Mouse (Mus musculus) myocyte (in vitro differentiated cells): ENCODE data around the gene Kat8. TPM values are rescaled to one million over a fixed set of nuclear protein-coding genes. Genes with fewer than 3 reads are reported as not detected.

Experiments used
- H3K27me3 ChIP-seq: one replicate; pipeline ENCODE4 v1.6.1; 2011; ENCODE audit not compliant: control insufficient read depth, insufficient read depth, insufficient read length
- H3K36me3 ChIP-seq: one replicate; pipeline ENCODE4 v1.6.1; 2011; ENCODE audit not compliant: control insufficient read depth, insufficient read depth
- H3K4me2 ChIP-seq: one replicate; pipeline ENCODE4 v1.6.1; 2011; ENCODE audit warnings: low read depth, control low read depth
- H3K4me3 ChIP-seq: one replicate; pipeline ENCODE4 v1.5.1; 2011; ENCODE audit warnings: mild to moderate bottlenecking, control low read depth, moderate library complexity
- H3K79me2 ChIP-seq: one replicate; pipeline ENCODE4 v1.6.1; 2011; ENCODE audit not compliant: control insufficient read depth, insufficient read depth
- H3ac ChIP-seq: one replicate; pipeline ENCODE4 v1.6.1; 2011; ENCODE audit not compliant: control insufficient read depth, insufficient read length
- CEBPB ChIP-seq: IDR thresholded peaks from 2 replicates; pipeline ENCODE4 v1.6.1; 2011; ENCODE audit warnings: mild to moderate bottlenecking, moderate library complexity; ENCODE audit not compliant: poor library complexity, insufficient read depth, severe bottlenecking
- E2F4 ChIP-seq: IDR thresholded peaks from one replicate; pipeline ENCODE4 v1.6.1; 2011; ENCODE audit warnings: mild to moderate bottlenecking, control low read depth, moderate library complexity; ENCODE audit not compliant: insufficient read depth
- MAX ChIP-seq: IDR thresholded peaks from one replicate; pipeline ENCODE4 v1.6.1; 2011; ENCODE audit warnings: low read depth, mild to moderate bottlenecking, control low read depth
- MYOD1 ChIP-seq, 3 experiments: IDR thresholded peaks; one replicate each; pipeline ENCODE4 v1.6.1; 2011; ENCODE audit warnings: control low read depth in 2 of 3, low read depth in 2 of 3, mild to moderate bottlenecking in 2 of 3, moderate library complexity in 1 of 3; ENCODE audit not compliant: insufficient read length in 2 of 3, control insufficient read depth in 1 of 3
- MYOG ChIP-seq, 3 experiments: IDR thresholded peaks; one replicate each; pipeline ENCODE4 v1.6.1; 2011; ENCODE audit warnings: control low read depth in 2 of 3, low read depth in 2 of 3, mild to moderate bottlenecking in 2 of 3; ENCODE audit not compliant: insufficient read length in 2 of 3, control insufficient read depth in 1 of 3, insufficient read depth in 1 of 3
- POLR2A ChIP-seq: IDR thresholded peaks from one replicate; pipeline ENCODE4 v1.6.1; 2011; ENCODE audit warnings: low read depth, mild to moderate bottlenecking, control low read depth, moderate library complexity; ENCODE audit not compliant: insufficient read length
- POLR2AphosphoS2 ChIP-seq: IDR thresholded peaks from one replicate; pipeline ENCODE4 v1.6.1; 2011; ENCODE audit warnings: low read depth, control low read depth; ENCODE audit not compliant: insufficient read length
- REST ChIP-seq: IDR thresholded peaks from one replicate; pipeline ENCODE4 v1.6.1; 2011; ENCODE audit warnings: mild to moderate bottlenecking, control low read depth, moderate library complexity; ENCODE audit not compliant: insufficient read depth, insufficient read length
- SRF ChIP-seq: IDR thresholded peaks from one replicate; pipeline ENCODE4 v1.6.1; 2011; ENCODE audit warnings: low read depth; ENCODE audit not compliant: control insufficient read depth, insufficient read length
- TCF12 ChIP-seq: IDR thresholded peaks from one replicate; pipeline ENCODE4 v1.6.1; 2011; ENCODE audit warnings: mild to moderate bottlenecking, control low read depth; ENCODE audit not compliant: poor library complexity, insufficient read depth, severe bottlenecking
- TCF3 ChIP-seq: IDR thresholded peaks from one replicate; pipeline ENCODE4 v1.6.1; 2011; ENCODE audit warnings: low read depth, control low read depth; ENCODE audit not compliant: insufficient read length
- USF1 ChIP-seq: IDR thresholded peaks from one replicate; pipeline ENCODE4 v1.6.1; 2011; ENCODE audit warnings: low read depth, mild to moderate bottlenecking, control low read depth, moderate library complexity
- polyA plus RNA-seq: library from polyadenylated mRNA; unstranded; fragments of >200 nt; fragmentation: generic; extraction: Trizol; gene quantifications from one replicate; pipeline ENCODE4 v1.2.1, GENCODE M21; 2012; ENCODE audit warnings: missing spikeins

Gene Kat8
- polyA plus RNA-seq, 1 experiment, result 26.4 TPM

- no peaks in the 10 kb centered on the region for H3K36me3 ChIP-seq
- no peaks in the 10 kb centered on the region for H3K79me2 ChIP-seq
- H3K4me2 ChIP-seq, result peak within 1 kb of the TSS; percentile 34
- no peak within 1 kb of the TSS for H3K4me3 ChIP-seq
- no peak within 1 kb of the TSS for H3ac ChIP-seq
- H3K27me3 ChIP-seq, result peaks cover 24% of the 10 kb centered on the region
- peak in 1 of 3 experiments; percentile 62 for TF ChIP-seq MYOG (IDR thresholded peaks at IDR 0.05; ENCODE audit: control insufficient read depth in 1 of 3, insufficient read depth in 1 of 3, insufficient read length in 2 of 3, low read depth in 2 of 3)
- TF ChIP-seq SRF, result no peak
Observed at GRCm38 (mm10) chr7:127946470-127947023, 34.2 kb downstream of the Kat8 start, which contains the start of gene Prss36. Gene Prss36, minus strand, starts transcription at chr7:127946725.

GRCm38 (mm10) chr7:127952864-127953581 lies 40.7 kb downstream of the Kat8 start:
- no peak for TF ChIP-seq SRF
- no peak for TF ChIP-seq POLR2AphosphoS2
- no peak for TF ChIP-seq TCF3
- TF ChIP-seq MAX, result no peak
- H3K36me3 ChIP-seq, result no peaks in the 10 kb centered on the region
- H3K79me2 ChIP-seq, result no peaks in the 10 kb centered on the region

GRCm38 (mm10) chr7:127959364-127959763 lies 47.0 kb downstream of the Kat8 start:
- H3K4me2 ChIP-seq, result no peak overlapping the region
- H3ac ChIP-seq, result no peak overlapping the region
- H3K27me3 ChIP-seq, result no peaks in the 10 kb centered on the region
- no peaks in the 10 kb centered on the region for H3K36me3 ChIP-seq
- H3K4me3 ChIP-seq, result no peak overlapping the region
- TF ChIP-seq MAX, result no peak
- TF ChIP-seq REST, result no peak
- TF ChIP-seq POLR2A, result no peak
- TF ChIP-seq USF1, result no peak
- TF ChIP-seq POLR2AphosphoS2, result no peak
- TF ChIP-seq MYOG (IDR thresholded peaks at IDR 0.05; ENCODE audit: control insufficient read depth in 1 of 3, insufficient read depth in 1 of 3, insufficient read length in 2 of 3, low read depth in 2 of 3), result no peak
- TF ChIP-seq CEBPB, result no peak
- TF ChIP-seq MYOD1 (IDR thresholded peaks at IDR 0.05; ENCODE audit: control insufficient read depth in 1 of 3, insufficient read length in 2 of 3, low read depth in 2 of 3), result no peak
- no peaks in the 10 kb centered on the region for H3K79me2 ChIP-seq

More at GRCm38 (mm10) chr7:127952864-127953581, 40.7 kb downstream of the Kat8 start:
- H3K4me2 ChIP-seq, result no peak overlapping the region
- no peak overlapping the region for H3ac ChIP-seq
- no peak overlapping the region for H3K4me3 ChIP-seq
- H3K27me3 ChIP-seq, result peaks cover 9% of the 10 kb centered on the region

- TF ChIP-seq CEBPB (no peak), MYOD1 (IDR thresholded peaks at IDR 0.05; ENCODE audit: control insufficient read depth in 1 of 3, insufficient read length in 2 of 3, low read depth in 2 of 3) (no peak), TCF3 (no peak), MAX (no peak), POLR2AphosphoS2 (no peak), REST (no peak), POLR2A (no peak), MYOG (IDR thresholded peaks at IDR 0.05; ENCODE audit: control insufficient read depth in 1 of 3, insufficient read depth in 1 of 3, insufficient read length in 2 of 3, low read depth in 2 of 3) (no peak), SRF (no peak), USF1 (no peak), TCF12 (no peak), E2F4 (no peak)
- peak overlapping the region; percentile 95 for H3K4me3 ChIP-seq
- H3K36me3 ChIP-seq, result peaks cover 14% of the 10 kb centered on the region
- peak overlapping the region; percentile 95 for H3K4me2 ChIP-seq
- peaks cover 36% of the 10 kb centered on the region for H3K79me2 ChIP-seq
- peak overlapping the region; percentile 89 for H3ac ChIP-seq
- no peaks in the 10 kb centered on the region for H3K27me3 ChIP-seq
Observed at GRCm38 (mm10) chr7:127966371-127966918, 54.1 kb downstream of the Kat8 start.
